Mouse (Mus musculus) hindlimb bud, embryonic 11.5 days (tissue): ENCODE data around the gene Spdye4c.

ENCODE experiments used
- DNase-seq: peaks from one replicate; pipeline ENCODE4 v3.0.0-alpha.2; 2012; ENCODE audit warnings: low read depth, low spot score; ENCODE audit errors: extremely low spot score

The Spdye4c gene

DNA sequence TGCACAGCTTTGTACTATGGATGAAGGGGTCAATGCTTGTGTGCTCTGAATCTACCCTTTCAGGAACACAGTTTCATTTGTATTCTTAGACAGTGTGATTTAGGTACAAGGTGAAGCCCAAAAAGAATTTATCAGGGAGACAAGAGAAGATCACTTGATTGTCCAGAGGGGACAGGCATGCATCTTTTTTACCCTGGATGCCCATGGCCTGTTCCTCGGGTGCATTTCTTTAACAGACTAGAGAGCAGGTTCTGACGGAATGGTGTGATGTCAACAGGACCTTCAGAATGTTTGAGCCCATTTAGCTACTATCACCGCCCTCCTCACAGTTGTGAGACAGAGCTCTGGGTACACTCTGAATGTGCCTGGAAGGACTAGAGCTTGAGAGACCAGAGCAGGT lies at the start of gene Spdye4c:
Spdye4c (plus strand) TSS at position 301 of the 400 bp plus-strand sequence.
- no peak for DNase-seq

DNA sequence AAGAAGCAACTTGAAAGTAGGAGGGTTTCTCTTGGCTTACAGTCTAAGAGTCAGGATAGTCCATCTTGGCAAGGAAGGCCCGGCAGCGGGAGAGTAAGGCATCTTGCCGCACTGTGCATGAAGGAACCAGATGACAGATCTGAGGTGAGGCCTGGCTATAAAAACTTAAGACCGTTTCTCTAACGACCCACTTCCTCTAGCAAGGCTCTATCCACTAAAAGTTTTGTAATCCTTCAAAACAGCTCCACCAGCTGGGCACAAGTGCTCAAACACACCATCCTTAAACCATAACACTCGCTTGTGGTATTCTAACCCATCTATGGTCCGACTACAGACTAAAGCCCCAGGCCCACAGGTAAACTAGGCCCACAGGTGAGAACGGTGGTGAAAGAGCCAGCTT lies 47.5 kb upstream of the Spdye4c start:
- DNase-seq = no peak

DNA sequence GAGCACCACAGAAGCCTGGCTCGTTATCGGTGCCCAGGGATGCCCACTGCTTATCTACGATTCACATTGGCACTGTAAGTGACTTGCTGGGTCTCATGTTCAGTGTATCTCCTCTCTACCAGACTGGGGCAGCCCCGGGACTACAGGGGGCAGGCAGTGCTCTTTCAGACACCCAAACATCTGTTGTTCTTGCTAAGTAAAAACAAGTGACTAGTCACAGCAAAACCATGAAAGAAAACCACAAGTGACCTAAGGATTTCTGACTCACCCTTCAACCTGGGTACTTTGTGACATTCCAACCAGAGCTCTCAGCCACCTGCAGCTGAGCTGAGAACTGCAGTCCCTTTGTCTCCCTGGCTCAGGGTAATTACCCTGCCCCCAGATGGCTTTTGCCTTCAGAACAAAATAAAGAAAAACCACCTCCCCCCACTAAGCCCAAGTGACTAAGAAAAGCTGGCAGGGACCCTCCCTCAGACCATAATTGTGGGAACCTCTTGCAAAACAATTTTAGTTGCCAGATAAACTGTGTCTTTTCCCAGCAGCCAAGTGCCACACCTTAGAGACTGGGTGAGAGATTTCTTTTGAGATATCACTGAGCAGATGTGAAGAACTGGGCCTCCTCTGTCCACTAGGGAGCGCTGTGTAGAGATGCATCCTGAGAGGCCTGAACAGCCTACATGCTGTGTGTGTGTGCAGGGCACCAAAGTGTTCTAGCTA lies 46.4 kb upstream of the Spdye4c start:
- peak; percentile 44 for DNase-seq

DNA sequence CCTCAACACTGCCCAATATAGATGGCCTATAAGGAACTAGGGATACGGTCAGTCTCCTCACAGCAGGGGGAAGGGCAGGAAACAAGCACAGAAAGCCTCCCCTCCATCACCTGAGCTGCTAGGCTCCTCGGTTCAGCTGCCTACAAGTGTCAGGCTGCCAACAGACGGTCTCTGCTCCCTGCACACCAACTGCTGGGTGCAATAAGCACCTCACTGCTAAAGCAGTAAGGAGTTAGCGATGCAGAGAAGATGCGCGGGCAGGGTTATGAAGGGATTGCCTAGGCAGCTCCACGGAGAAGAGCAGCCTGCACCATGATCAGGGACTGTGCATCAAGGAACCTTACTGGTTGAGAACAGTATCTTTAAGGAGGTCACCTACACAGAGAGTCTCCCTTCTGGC lies 45.6 kb upstream of the Spdye4c start:
- no peak for DNase-seq

DNA sequence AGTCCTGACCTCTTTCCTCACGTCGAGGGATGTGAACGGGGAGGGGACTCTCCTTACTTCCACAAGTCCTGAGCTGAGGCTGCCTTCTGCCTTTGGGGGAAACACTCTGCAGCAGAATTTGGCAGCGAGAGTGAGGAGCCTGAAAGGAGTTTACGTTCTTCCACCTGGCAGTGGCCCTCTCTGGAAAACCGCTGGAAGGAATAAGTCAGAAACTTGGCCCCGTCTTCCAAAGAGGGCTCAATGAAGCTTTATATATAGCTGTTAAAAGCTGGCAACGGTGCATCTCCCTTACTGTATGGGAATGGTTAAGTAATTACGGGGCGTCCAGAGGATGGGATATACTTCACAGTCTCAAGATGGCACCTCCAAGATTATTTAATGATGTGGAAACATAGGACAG lies 43.9 kb upstream of the Spdye4c start:
- DNase-seq = no peak

DNA sequence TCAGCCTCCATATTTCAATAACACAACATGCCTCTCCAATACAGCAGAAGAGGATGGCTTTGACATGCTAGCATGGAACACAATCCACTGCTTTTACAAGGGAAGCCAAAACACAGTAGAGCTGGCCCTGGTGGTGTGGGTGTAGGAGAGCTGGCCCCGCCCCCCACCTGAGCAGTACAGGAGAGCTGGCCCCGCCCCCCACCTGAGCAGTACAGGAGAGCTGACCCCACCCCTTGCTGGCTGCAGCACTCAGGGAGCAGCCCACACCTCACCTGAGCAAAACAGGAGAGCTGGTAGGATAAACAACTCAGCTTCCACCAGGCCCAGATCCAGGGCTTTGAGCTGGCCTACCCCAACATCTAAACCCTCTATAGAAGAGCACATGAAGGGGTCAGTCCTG lies 42.7 kb upstream of the Spdye4c start:
- DNase-seq = no peak

DNA sequence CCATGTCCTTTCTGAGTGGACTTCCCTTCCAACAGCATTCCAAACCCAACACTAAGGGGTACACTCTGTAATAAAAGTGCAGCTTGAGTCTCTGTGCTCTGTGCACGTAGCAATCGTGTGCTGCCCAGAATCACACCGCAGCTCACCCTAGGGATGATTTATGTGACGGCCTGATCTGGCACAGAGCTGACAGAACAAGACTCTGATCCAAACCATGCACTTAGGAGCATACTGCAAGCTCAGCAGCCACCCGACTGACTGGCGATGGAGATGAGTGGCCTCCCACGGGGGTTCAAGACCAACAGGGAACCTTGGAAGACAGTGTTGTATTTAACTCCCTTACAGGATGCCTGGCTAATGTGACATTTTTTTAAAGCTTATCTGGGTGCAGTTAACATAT lies 41.4 kb upstream of the Spdye4c start:
- no peak for DNase-seq

DNA sequence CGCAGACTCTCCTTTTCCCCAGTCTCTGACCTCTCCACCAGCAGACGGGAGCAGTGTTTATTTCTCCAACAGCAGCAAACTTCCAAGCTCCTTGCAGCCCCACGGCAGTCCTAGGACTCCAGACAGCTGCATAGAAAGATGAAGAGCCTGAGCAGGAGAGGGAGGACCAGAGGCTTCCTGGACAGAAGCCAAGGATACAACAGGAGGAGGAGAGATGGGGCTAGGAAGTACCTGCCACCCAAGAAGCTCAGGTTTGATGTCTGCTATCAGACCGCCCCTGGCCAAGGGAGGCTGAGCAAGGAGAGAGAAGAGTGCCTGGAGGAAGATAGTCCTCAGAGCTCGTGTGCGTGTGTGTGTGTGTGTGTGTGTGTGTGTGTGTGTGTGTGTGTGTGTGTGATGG lies 41.0 kb upstream of the Spdye4c start:
- no peak for DNase-seq

DNA sequence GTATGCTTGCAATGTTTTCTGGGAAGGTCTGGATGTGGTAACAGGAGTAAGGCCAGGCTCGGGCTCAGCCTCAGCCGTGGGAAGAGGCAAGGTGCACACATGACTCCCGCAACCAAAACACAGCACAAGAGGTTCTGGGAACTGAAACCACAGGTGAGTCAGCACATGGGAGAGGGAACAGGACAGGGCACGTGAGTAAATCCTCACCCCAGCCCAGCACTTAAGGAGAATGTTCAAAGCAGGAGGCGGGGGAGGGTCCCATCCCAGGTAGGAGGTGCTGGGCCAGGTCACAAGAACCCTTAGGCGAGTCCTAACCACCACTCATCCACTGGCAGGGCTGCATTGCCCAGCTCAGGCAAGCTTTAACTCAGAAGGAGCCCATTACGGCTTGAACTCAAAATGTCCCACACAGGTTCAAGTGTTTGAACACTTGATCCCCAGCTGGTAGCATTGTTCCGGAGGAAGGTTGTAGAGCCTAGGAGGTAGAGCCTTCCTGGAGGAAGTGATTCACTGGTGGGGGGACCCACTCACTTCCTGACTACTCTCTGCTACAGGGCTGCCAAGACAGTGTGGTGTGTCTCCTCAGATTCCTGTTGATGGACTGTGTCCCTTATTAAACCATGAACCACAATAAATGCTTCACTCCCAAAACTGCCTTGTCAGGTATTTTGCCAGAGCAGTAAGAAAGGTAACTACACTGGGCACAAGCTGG lies 38.8 kb upstream of the Spdye4c start:
- DNase-seq = no peak

DNA sequence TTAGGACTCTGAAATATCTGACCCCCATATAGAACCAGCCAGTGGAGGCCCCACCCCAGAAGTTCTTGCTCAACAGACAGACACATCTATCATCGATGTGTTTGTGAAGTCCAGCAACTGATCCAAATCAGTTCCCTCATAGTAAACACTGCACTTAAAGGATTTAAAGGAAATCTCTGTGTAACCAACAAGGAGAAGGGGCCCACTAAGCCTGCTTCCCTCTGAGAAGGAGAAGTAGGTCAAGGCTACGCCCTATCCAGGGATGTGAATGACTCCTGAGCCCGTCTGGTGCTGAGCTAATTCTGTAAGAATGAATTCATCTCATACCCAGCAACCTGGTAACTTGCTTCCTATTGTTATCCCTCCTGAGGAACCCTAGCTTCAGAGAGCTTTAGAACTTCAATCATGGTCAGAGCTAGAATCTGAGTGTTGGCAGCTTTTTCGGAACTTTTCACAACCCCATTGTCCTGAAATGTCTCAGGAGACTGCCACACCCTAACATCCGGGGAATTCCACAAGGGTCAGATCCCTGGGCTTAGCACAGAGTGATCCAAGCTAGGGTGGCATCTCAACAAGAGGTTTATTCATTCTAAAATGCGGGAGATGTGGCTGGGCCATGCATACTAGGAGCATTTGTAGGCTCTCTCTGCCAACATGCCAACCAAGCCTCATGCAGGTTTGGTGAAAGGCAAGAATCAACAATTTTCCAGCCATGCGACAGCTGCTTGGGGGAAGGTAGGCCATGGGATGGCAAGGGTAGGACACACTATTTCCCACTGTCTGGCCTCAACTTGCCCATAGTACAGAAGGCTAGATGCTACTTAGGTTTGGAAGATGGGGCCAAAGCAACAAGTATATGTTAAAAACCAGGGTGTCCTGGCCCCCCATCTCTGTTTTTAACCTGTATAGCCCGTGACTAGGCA lies 38.0 kb upstream of the Spdye4c start:
- no peak for DNase-seq

DNA sequence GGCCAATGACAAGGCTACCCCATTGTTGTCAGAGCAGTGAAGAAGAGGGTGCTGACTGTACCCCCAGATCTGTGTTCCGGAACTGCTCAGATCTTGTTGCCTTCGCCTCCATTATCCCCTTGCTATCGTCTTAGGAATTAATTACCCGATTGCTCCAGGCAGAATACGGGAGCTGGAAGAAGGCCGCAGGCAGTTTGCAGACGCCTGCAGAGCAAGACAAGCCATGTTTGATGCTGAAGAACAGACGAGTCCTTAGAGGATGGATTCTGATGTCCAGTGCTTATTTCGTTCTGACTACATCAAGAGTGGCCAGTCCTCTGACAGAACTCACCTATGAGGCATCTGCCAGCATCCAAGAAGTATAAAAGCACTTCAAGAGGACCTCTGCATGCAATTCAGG lies 35.9 kb upstream of the Spdye4c start:
- DNase-seq = no peak

DNA sequence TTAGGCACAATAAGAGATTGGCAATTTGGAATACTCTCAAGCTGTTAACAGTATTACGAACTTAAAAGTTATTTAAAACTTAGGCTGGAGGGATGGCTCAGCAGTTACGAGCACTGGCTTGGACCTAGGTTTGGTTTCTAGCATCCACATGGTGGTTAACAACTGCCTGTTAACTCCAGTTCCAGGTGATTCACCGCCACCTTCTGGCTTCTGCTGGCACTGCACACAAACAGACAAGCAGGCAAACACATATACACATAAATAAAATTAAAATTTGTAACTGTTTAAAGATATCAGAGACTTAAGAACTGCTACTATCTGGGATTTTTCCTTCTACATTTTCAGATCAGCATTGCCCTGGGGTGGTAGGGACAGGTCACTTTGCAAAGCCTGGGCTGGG lies 26.8 kb upstream of the Spdye4c start:
- no peak for DNase-seq

DNA sequence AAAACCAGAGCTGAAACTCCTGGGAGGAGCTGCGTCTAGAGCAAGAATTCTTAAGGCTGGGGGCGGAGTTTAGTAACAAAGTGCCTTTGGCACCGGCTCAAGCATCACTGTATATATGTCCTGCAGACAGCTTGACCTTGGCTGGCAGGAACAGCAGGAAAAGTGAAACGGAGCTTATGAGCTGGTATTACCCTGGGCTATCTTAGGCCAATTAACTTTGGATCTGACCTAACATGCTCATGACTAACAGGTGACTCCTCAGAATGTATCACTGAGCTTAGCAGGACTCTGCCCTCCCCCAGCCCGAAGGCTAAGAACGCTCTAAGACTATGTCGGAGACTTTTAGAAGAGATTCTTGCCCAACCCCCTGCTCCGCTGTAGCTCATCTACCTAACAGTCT lies 25.1 kb upstream of the Spdye4c start:
- no peak for DNase-seq

DNA sequence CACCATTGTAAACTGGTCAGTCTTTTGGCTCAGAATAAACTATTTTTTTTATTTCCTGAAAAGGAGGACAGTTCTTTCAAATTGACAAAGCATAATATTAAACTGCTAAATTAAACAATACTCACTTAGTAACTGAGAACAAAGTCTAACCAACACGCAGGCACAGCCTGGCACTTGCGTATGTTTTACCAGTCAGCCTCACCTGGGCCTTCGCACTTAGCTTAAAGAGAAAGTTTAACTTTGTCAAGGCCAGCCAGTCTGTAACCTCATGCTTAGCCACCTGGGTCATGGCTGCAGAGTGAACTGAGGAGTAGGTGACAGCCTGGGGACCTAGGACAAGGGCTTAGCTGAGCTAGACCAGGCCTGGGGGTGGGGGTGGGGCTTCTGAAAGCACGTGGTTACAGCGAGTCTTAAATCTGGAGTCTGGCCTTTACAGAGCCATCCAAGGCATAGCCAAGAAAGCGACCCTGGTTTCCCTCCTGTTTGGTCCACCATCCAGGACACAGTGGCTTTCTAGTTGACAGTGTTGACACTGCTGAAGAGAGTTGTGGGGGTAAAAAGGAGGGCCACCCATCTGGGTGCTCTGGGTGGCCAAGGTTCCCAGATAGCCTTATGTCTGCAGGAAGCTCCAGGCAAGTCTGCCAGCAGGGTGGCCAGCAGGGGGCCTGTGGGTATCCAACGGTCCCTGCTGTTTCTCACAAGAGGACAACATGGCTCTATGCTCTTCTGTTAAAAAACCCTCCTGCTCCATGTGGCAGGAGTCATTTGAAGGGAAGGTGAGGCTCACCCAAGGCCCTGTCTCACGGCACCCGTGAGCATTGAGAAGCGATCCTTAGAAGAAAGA lies 24.5 kb upstream of the Spdye4c start:
- no peak for DNase-seq

DNA sequence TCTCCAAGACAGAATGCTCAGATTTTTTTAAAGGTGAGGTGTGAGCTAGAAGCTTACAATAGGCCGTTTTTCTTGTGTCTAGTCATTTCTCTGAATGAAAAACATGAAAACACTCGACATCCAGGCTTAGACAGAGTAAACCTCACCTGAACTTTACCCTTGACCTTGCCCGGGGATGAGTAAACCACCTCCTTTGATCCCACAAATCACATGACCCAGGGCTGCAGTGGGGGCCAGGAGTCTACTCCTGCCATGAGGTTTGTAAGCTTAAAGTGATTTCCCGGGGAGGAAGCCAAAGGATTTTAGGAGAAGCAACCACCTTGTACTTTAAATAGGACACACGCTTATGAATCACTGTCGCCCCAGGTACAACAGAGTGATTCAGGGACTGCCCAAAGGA lies 23.0 kb upstream of the Spdye4c start:
- no peak for DNase-seq

DNA sequence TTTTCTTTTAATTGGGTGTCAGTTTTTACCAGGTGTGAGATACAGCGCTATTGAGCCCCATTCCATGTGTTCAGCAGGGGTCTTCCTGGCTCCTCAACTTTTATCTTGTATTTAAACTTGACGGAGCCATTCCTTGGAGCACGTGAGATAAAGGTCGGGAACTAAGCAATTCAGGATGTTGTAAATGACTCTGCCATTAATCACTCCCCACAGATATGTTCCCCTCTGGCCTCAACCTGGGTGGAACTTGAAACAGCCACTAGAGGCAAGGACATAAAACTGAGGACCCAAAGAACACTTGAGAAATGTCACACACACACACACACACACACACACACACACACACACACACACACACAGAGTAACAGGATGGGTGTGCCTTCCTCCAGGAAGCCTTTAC lies 22.5 kb upstream of the Spdye4c start:
- DNase-seq = no peak

DNA sequence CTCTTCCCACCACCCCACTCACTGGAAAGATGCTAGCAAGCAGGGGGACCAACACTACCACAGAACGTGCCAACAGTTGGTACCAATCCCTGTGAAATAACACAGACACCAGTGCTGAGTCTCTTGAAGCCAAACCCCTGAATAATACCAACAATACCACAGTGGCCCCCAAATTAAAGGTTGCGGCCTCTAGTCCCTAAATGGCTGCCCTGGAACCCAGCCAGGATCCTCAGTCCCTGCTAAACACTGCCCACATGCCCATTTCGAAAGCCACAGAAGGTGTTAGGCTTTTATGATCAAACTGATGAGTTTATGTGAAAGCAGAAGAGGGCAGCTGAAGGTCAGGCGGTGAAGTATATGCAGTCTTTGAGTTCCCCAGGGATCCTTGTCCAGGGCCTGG lies 20.0 kb upstream of the Spdye4c start:
- no peak for DNase-seq

DNA sequence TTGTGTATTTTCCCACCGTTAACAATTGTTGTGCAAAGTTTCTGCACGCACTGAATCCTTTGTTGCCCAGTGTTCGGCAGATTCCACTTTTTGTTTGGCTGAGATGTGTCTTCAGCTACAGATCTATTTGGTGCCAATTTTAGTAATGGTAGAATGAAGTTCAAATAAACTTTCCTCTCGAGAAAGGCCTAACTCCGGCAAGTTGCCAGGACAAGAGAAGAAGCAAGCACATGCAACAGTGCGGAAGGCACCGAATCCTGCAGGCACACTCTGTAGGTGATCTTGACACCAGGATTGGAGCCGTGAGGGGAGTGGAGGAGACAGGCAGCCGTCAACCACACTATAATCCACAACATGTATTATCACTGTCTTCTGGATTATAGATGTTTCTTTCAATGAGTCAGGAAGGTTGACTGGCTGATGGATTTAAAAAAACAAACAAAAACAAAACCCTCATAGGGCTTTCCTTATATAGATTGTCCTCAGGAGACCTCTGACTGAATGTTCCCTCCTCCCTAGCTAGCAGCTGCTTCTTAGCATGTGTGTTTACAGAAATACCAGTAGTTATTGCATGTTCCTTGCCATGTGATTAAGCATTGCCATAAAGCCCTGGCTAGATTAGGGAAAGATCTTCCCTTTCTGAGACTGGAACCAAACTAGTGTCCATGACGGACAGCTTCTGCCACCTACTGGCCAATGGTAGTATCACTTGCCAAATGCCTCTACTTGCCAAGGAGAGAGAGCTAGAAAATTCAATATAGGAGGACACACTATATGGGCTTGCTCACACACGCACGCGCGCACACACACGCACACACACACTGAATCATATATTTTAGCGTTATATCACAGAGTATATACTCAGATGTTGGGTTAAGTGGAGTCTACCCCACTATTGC lies 18.0 kb upstream of the Spdye4c start:
- peak; percentile 82 for DNase-seq

DNA sequence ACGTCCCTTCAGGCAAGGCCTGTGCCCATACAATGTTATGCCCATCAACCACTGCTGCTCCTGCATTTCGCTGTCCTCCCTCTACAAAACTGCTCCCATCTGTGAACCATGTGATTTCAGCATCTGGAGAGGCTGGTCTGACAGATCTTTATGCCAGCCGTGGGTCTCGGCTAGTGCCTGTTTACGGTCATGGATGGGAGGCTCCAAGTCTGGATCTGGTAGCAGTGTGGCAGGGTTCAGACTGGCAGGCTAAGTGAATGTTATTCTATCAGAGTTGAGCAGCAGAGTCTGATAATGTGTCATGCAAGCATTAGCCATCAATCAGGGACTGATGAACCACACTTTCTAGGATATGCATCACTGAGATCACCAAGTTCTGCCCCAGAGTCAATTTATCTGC lies 8.1 kb upstream of the Spdye4c start:
- DNase-seq = no peak

DNA sequence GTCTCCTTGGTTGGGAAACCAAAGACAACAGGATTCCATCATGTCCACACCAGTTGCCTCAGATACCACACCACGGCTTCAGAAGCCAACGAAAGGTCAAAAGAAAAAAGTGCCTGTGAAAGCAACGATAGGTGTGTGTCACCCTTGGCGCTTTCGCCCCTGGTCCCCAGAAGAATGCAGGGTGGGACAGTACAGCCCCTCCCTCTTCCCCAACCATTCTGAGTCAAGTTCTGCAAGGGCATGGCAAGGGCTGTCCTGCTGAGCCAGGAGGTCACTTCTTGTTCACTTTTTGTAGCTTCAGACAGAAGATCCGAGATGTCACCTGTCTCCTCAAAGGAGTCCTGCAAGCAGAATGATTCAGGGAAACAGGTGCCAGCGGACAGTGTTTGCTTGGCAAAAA lies 1.3 kb downstream of the Spdye4c start:
- DNase-seq = no peak
